Mouse (Mus musculus): ENCODE data around the gene Lsm4.

DNA sequence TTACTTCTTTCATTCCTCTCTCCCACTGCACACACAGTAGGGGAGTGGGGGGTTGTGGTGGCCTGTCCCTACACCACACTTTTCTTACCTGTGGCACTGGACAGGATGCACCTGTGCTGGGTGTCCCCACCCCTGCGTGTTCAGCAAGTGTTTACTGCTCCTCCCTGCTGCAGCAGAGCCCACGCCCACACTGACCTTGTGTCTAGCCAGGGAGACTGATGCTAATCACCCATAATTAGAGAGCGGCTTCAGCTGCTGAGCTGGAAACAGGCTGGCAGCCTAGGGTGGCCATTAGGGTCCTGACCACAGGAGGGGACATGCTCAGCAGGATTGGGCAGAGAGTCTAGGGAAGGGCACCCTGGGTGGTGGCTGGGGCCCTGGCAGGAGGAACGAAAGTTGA lies 1.7 kb downstream of the Lsm4 start:
- TF ChIP-seq CTCF (IDR thresholded peaks at IDR 0.05; ENCODE audit: borderline replicate concordance, control insufficient read depth, extremely low read depth, insufficient read depth, low read length, poor library complexity) = 0 out of 2 replicates have a peak, but pooled peaks have one; percentile 12
- no peak for TF ChIP-seq POLR2A (IDR thresholded peaks at IDR 0.05; ENCODE audit: control insufficient read depth, extremely low read depth, insufficient read depth, low read length, poor library complexity)
